Mouse (Mus musculus) ES-Bruce4 (cell line): Measurements from ENCODE around the gene Gm10197.
A peak's percentile ranks its signal among the peaks of the same experiment; 100 is the strongest.

Source experiments
- EP300 ChIP-seq: IDR thresholded peaks from 2 replicates; pipeline ENCODE4 v1.6.1; 2011; ENCODE audit warnings: low read depth, low read length; ENCODE audit not compliant: insufficient read depth
- POLR2A ChIP-seq: IDR thresholded peaks from one replicate; pipeline ENCODE4 v1.8.1; 2011; ENCODE audit warnings: low read length; ENCODE audit not compliant: insufficient read depth

- TF ChIP-seq EP300: 0 out of 2 replicates have a peak, but pooled peaks have one; percentile 26
- no peak for TF ChIP-seq POLR2A
These were observed 21.3 kb upstream of the Gm10197 start for GRCm38 (mm10) chr19:53392781-53393343.
